Mouse (Mus musculus): ENCODE measurements at regions not wholly inside any gene's neighbourhood (a gene's known extent, or its start where the extent isn't known, plus 50 kb on each side); places are given as distances from the start of the nearest gene placed in this dataset.

DNA sequence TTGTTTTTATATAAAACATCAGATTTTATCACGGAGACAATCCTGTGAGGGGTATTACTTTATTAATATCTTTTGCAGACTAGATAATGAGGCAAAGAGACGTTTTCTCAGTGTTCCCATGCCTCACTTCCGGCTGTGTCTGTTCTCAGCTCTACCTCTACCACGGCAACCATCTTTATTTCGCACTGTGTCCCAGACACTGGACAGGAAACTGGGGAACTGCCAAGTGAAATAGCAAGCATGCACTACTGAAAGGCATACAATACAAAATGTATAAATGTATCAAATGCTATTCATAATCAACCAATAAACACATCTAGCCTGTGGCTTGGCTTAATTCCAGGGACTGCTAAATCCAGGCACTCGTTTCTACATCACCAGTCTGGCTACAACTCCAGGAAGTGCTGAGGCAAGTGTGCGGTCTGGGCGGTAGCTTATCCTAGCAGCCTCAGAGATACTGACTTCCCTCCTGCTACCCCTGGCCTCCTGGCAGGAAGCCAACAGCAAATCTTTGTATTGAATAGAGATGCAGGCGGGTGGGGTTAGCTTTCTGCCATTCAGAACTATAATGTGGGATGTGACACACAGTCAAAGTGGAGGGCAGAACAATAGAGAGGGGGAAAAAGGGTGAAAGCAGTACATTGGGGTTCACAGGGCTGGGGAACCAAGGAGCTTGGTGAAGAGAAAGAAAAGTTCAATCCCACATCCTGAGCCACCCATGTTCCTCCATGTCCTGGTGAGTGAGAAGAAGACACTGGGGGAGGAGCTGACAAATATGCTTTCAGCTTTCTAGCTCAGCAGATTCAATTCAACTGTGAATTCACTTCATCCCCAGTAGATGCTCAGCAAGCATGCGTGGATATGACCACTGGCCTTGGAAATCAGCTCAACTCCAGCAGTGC is 164.0 kb upstream of the F930015N05Rik start:
- TF ChIP-seq CTCF (IDR thresholded peaks at IDR 0.05; ENCODE audit: extremely low read depth, insufficient read depth, low read length) (no peak), POLR2A (IDR thresholded peaks at IDR 0.05; ENCODE audit: extremely low read depth, insufficient read depth, low read length) (no peak)

Measured in cortical plate, adult 2 months (tissue).